Mouse (Mus musculus) frontal cortex, postnatal 10 days (tissue): ENCODE measurements around the gene Draxin.
"Not testable (repeated sequence)": the region's sequence is repeated elsewhere in the genome, so short reads cannot be mapped to it uniquely, and the experiment has no call there.

ENCODE experiments used
- DNase-seq, 2 experiments: peaks; one replicate each; pipeline ENCODE4 v3.0.0; 2022; ENCODE audit warnings: low spot score in 2 of 2, mixed read lengths in 1 of 2

Draxin gene

GRCm38 (mm10) chr4:148130561-148131413 lies at the start of gene Draxin:
Draxin (minus strand) TSS chr4:148130698.
- DNase-seq: no peak

- DNase-seq: no peak
Observed at GRCm38 (mm10) chr4:148177716-148178115, 47.2 kb upstream of the Draxin start.

GRCm38 (mm10) chr4:148176603-148177002 lies 46.1 kb upstream of the Draxin start:
- not testable (repeated sequence) for DNase-seq

GRCm38 (mm10) chr4:148174495-148174862 lies 44.0 kb upstream of the Draxin start:
- DNase-seq: no peak

- DNase-seq: peak; percentile 27 to 39
Observed at GRCm38 (mm10) chr4:148173811-148174494, 43.5 kb upstream of the Draxin start.

GRCm38 (mm10) chr4:148171261-148171660 lies 40.8 kb upstream of the Draxin start:
- no peak for DNase-seq

GRCm38 (mm10) chr4:148170842-148171241 lies 40.3 kb upstream of the Draxin start:
- peak in 1 of 2 experiments; percentile 55 for DNase-seq

- DNase-seq: no peak
Observed at GRCm38 (mm10) chr4:148169586-148169985, 39.1 kb upstream of the Draxin start.

- DNase-seq: no peak
Observed at GRCm38 (mm10) chr4:148168287-148168686, 37.8 kb upstream of the Draxin start.

GRCm38 (mm10) chr4:148166986-148167385 lies 36.5 kb upstream of the Draxin start:
- no peak for DNase-seq

- DNase-seq: peak; percentile 73 to 82
Observed at GRCm38 (mm10) chr4:148166431-148166830, 35.9 kb upstream of the Draxin start.

GRCm38 (mm10) chr4:148165551-148165950 lies 35.1 kb upstream of the Draxin start:
- no peak for DNase-seq

- no peak for DNase-seq
Observed at GRCm38 (mm10) chr4:148164461-148164860, 34.0 kb upstream of the Draxin start.

GRCm38 (mm10) chr4:148164002-148164439 lies 33.5 kb upstream of the Draxin start:
- peak; percentile 62 to 79 for DNase-seq

- DNase-seq: no peak
Observed at GRCm38 (mm10) chr4:148160436-148161390, 30.2 kb upstream of the Draxin start, which contains the start of the genes Fbxo44 and Fbxo2. Fbxo44 (minus strand) TSS chr4:148160482. Fbxo2 (plus strand) TSS chr4:148160621.

GRCm38 (mm10) chr4:148159544-148160435 lies 29.3 kb upstream of the Draxin start:
- DNase-seq: peak; percentile 96 to 97

- DNase-seq: peak; percentile 57 to 59
Observed at GRCm38 (mm10) chr4:148158436-148159348, 28.2 kb upstream of the Draxin start.

- DNase-seq: no peak
Observed at GRCm38 (mm10) chr4:148154982-148155381, 24.5 kb upstream of the Draxin start.

GRCm38 (mm10) chr4:148154006-148154405 lies 23.5 kb upstream of the Draxin start:
- no peak for DNase-seq
